Mouse (Mus musculus): ENCODE measurements around the gene Il18bp.
A peak's percentile ranks its signal among the peaks of the same experiment; 100 is the strongest.

DNA sequence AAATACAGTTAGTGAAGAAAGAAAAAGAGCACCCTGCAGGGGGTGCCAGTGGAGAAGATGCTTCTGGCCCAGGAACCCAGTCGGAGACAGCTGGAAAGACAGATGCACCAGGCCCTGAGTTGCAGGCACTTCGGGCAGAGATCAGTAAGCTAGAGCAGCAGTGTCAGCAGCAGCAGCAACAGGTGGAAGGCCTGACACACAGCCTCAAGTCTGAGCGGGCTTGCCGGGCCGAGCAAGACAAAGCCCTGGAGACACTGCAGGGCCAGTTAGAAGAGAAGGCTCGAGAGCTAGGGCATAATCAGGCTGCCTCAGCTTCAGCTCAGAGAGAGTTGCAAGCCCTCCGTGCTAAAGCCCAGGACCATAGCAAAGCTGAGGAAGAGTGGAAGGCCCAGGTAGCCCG lies 18.2 kb downstream of the Il18bp start:
- TF ChIP-seq POLR2A (IDR thresholded peaks at IDR 0.05; ENCODE audit: insufficient read length, low read depth), result no peak
- TF ChIP-seq TCF12 (IDR thresholded peaks at IDR 0.05; ENCODE audit: insufficient read depth, poor library complexity, severe bottlenecking), result no peak
- peak in 2 of 3 experiments; percentile 80 to 81 for TF ChIP-seq MYOG (IDR thresholded peaks at IDR 0.05; ENCODE audit: control insufficient read depth in 1 of 3, insufficient read depth in 1 of 3, insufficient read length in 2 of 3, low read depth in 2 of 3)

All from myocyte (in vitro differentiated cells).